Mouse (Mus musculus): ENCODE measurements around the gene S100a6.

The S100a6 gene

GRCm38 (mm10) chr3:90612728-90613291 is at the start of gene S100a6:
Gene S100a6 (plus strand): TSS chr3:90612882.
- DNase-seq (ENCODE audit: low read depth) = peak; percentile 93

- no peak for DNase-seq (ENCODE audit: low read depth)
Measured at GRCm38 (mm10) chr3:90574691-90575090, 38.0 kb upstream of the S100a6 start.

DNA sequence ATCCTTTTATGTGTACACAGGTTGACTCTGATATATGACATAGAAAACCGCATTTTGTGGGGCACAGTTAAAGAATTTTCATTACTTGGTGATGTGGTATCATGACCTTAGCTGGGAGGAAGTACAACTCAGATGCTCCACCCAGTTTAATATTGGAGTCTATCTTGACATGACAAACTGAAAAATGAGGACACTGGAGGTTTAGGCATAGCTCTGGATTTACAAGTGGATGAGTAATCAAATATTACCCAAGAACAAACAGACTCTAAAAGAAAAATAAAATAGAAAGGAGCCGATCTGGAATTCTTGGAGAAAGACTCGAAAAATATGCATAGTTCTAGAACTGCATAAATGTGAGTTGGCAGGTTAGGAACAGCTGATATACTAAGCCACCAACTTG is 37.4 kb upstream of the S100a6 start:
- DNase-seq (ENCODE audit: low read depth) = no peak

GRCm38 (mm10) chr3:90576351-90577001 is 36.2 kb upstream of the S100a6 start:
- DNase-seq (ENCODE audit: low read depth) = no peak

DNA sequence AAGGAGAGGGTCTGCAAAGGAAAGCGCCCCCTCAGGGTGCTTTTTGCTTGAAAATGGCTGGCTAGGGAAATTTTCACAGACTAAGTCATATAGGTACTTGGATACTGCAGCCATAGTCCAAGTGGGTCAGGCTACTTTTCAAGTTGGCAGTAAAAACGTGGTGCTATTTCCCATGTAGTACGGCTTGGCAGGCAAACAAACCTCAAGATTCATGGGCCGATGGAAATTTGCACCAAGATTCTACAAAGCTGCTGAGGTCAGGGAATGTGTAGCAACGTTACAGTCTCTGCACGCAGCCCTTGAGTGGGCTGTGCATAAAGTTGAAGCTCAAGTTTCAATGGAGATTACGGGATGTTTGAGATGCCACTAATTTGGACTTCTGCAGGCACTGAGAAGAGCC is 33.2 kb upstream of the S100a6 start:
- no peak for DNase-seq (ENCODE audit: low read depth)

- DNase-seq (ENCODE audit: low read depth) = no peak
Measured at GRCm38 (mm10) chr3:90581141-90581540, 31.5 kb upstream of the S100a6 start.

GRCm38 (mm10) chr3:90582156-90582555 is 30.5 kb upstream of the S100a6 start:
- peak; percentile 69 for DNase-seq (ENCODE audit: low read depth)

- no peak for DNase-seq (ENCODE audit: low read depth)
Measured at GRCm38 (mm10) chr3:90582556-90582955, 30.1 kb upstream of the S100a6 start.

- peak; percentile 9 for DNase-seq (ENCODE audit: low read depth)
Measured at GRCm38 (mm10) chr3:90583893-90584292, 28.8 kb upstream of the S100a6 start.

- peak; percentile 91 for DNase-seq (ENCODE audit: low read depth)
Measured at GRCm38 (mm10) chr3:90585595-90585994, 27.1 kb upstream of the S100a6 start.

- DNase-seq (ENCODE audit: low read depth) = peak; percentile 80
Measured at GRCm38 (mm10) chr3:90586016-90586643, 26.6 kb upstream of the S100a6 start.

- peak; percentile 94 for DNase-seq (ENCODE audit: low read depth)
Measured at GRCm38 (mm10) chr3:90586906-90587305, 25.8 kb upstream of the S100a6 start.

- peak; percentile 80 for DNase-seq (ENCODE audit: low read depth)
Measured at GRCm38 (mm10) chr3:90587361-90588101, 25.2 kb upstream of the S100a6 start.

DNA sequence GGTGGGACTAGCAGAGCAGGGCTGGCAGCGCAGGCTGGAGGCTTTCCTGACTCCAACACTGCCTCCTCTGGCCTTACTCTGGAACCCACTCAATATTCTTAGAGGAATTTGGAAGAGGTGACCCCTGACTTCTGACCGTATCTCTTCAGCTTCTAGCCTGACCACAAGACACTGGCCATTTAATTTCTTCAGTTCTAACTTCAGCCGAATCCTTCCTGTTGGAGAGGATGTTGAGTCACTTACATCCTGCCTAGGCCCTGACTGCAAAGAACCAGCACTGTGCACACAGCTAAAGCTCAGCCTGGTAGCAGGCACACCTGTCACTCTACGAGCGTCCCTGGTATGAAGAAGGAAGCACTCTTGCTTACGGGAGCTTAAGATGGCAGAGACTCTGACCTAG is 23.3 kb upstream of the S100a6 start:
- DNase-seq (ENCODE audit: low read depth) = peak; percentile 82

DNA sequence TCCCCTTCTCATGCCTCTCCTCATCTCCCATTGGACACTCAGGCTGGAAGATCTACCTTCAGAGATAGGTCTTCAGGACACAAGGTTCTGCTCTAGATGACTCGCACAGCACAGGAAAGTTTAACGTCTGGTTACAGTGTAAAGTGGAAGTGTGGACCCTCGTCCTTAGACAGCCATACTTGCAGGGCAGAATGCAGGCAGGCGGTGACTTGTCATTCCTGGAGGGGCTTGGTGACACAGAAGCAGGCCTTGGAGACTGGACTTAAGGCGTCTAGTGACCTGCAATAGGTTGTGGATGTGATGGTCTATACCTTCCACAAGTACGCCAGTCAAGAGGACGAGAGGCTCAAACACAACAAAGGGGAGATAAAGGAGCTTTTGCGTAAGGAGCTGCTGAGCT is 22.7 kb upstream of the S100a6 start, which contains the start of gene S100a2:
Gene S100a2 (plus strand): TSS at position 301 of the 400 bp plus-strand sequence.
- no peak for DNase-seq (ENCODE audit: low read depth)

GRCm38 (mm10) chr3:90594466-90594865 is 18.2 kb upstream of the S100a6 start:
- no peak for DNase-seq (ENCODE audit: low read depth)

- DNase-seq (ENCODE audit: low read depth) = no peak
Measured at GRCm38 (mm10) chr3:90595556-90595955, 17.1 kb upstream of the S100a6 start.

DNA sequence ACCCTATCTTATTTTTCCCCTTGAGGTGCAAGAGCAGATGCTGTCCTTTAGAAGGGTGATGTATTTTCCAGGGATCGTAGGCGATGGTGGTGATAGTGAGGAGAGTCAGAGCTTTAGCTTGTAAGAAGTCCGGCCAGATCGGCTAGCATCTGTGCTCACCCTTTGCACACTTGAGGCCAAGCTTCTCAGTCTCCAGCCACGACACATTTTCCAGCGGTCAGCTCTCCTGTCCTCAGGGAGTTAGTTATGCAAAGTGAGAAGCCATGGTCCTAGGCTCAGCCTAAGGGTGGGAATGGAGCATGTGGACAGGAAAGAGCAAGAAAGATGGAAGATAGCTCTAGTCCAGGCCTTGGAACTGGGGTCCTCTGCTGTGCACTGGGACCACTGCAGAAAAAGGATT is 15.9 kb upstream of the S100a6 start:
- no peak for DNase-seq (ENCODE audit: low read depth)

GRCm38 (mm10) chr3:90597736-90598135 is 14.9 kb upstream of the S100a6 start:
- no peak for DNase-seq (ENCODE audit: low read depth)

- DNase-seq (ENCODE audit: low read depth) = no peak
Measured at GRCm38 (mm10) chr3:90598212-90598611, 14.5 kb upstream of the S100a6 start.

DNA sequence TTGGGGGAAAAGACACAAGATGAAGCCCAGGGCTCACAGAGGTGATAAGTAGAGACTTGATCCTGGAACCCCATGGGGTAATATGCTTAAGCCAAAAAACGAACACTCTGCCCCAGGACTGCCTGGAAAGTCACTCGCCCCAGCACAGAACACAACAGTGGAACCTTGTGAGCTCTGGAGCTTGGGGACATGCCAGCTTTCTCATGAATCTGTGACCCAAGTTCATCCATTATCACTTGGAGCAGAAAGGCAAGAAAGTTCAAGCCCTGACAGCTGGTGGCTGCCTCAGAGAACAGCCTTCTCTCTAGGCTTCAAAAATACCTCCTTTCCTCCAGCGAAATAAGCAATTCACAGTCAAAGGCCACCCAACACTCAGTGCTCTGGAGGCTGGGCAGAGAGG is 13.3 kb upstream of the S100a6 start:
- DNase-seq (ENCODE audit: low read depth) = no peak

GRCm38 (mm10) chr3:90600036-90600435 is 12.6 kb upstream of the S100a6 start:
- no peak for DNase-seq (ENCODE audit: low read depth)
